Mouse (Mus musculus): Measurements from ENCODE around the gene Asic2. TPM values are rescaled to one million over a fixed set of nuclear protein-coding genes. Genes with fewer than 3 reads are reported as not detected.

Asic2 gene
- total and polyA plus RNA-seq, 2 experiments from 2014 or later: 19.8 to 60.2 TPM

- Histone ChIP-seq H3K27ac (ENCODE audit: low read depth, low read length) (no peak overlapping the region), H3K4me1 (ENCODE audit: insufficient read depth, low read length) (no peaks in the 10 kb centered on the region), H3K36me3 (ENCODE audit: insufficient read depth, low read length) (no peaks in the 10 kb centered on the region), H3K4me3 (ENCODE audit: low read depth, low read length) (no peak overlapping the region), H3K9me3 (ENCODE audit: low read length) (no peaks in the 10 kb centered on the region), H3K9ac (replicated peaks; ENCODE audit: low read length, poor library complexity, severe bottlenecking) (no peak overlapping the region), H3K4me2 (ENCODE audit: low read depth, low read length, poor library complexity, severe bottlenecking) (no peak overlapping the region), H3K27me3 (ENCODE audit: insufficient read depth, low read length) (no peaks in the 10 kb centered on the region)
- 85% methylated on average over 2 of the region's 2 CpGs for WGBS
- peak; percentile 39 for DNase-seq (ENCODE audit: low spot score)
- no peak for ATAC-seq (ENCODE audit: low FRiP score)
- TF ChIP-seq CTCF (IDR thresholded peaks at IDR 0.05): no peak
Observed at GRCm38 (mm10) chr11:81780596-81780995, 187.7 kb downstream of the Asic2 start.

DNA sequence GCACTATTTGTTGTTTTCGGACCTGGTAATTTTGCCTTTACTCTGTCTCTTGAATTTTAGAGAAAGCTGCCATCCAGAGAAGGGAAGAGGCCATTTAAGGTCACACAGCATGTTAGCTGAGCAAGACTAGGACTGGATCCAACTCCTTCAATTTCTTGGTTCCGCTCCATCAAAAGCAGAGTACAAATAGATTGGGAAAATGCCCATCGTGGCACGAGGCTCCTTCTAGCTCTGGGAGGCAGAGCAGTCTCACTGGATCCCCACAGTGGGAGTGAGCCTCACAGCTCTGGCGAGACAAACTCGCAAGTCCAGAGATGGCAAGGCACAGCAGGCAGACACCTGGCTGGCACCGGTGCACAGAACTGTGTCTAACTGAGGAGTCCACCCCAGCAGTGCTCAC, 188.4 kb downstream of the Asic2 start:
- TF ChIP-seq CTCF (IDR thresholded peaks at IDR 0.05): no peak
- Histone ChIP-seq H3K27ac (ENCODE audit: low read depth, low read length) (no peak overlapping the region), H3K4me3 (ENCODE audit: low read depth, low read length) (no peak overlapping the region), H3K4me1 (ENCODE audit: insufficient read depth, low read length) (no peaks in the 10 kb centered on the region), H3K36me3 (ENCODE audit: insufficient read depth, low read length) (no peaks in the 10 kb centered on the region), H3K4me2 (ENCODE audit: low read depth, low read length, poor library complexity, severe bottlenecking) (no peak overlapping the region), H3K9ac (replicated peaks; ENCODE audit: low read length, poor library complexity, severe bottlenecking) (no peak overlapping the region), H3K9me3 (ENCODE audit: low read length) (no peaks in the 10 kb centered on the region), H3K27me3 (ENCODE audit: insufficient read depth, low read length) (no peaks in the 10 kb centered on the region)
- ATAC-seq (ENCODE audit: low FRiP score) (no peak), DNase-seq (ENCODE audit: low spot score) (peak; percentile 62)
- WGBS: 73% methylated on average over 7 of the region's 7 CpGs

GRCm38 (mm10) chr11:81771195-81771895, 196.9 kb downstream of the Asic2 start:
- DNase-seq (ENCODE audit: low spot score): no peak
- Histone ChIP-seq H3K4me3 (ENCODE audit: low read depth, low read length) (no peak overlapping the region), H3K27ac (ENCODE audit: low read depth, low read length) (no peak overlapping the region), H3K27me3 (ENCODE audit: insufficient read depth, low read length) (no peaks in the 10 kb centered on the region), H3K4me1 (ENCODE audit: insufficient read depth, low read length) (peaks cover 4% of the 10 kb centered on the region; the same call in 1 of the 2 replicates), H3K36me3 (ENCODE audit: insufficient read depth, low read length) (no peaks in the 10 kb centered on the region), H3K9ac (replicated peaks; ENCODE audit: low read length, poor library complexity, severe bottlenecking) (no peak overlapping the region), H3K4me2 (ENCODE audit: low read depth, low read length, poor library complexity, severe bottlenecking) (no peak overlapping the region), H3K9me3 (ENCODE audit: low read length) (no peaks in the 10 kb centered on the region)
- WGBS: 16% methylated on average over 7 of the region's 7 CpGs
- ATAC-seq (ENCODE audit: low FRiP score): no peak
- no peak for TF ChIP-seq CTCF (IDR thresholded peaks at IDR 0.05)

- Histone ChIP-seq H3K4me1 (ENCODE audit: insufficient read depth, low read length) (peaks cover 4% of the 10 kb centered on the region), H3K4me3 (ENCODE audit: low read depth, low read length) (no peak overlapping the region), H3K9me3 (ENCODE audit: low read length) (no peaks in the 10 kb centered on the region), H3K27me3 (ENCODE audit: insufficient read depth, low read length) (no peaks in the 10 kb centered on the region), H3K9ac (replicated peaks; ENCODE audit: low read length, poor library complexity, severe bottlenecking) (no peak overlapping the region), H3K27ac (ENCODE audit: low read depth, low read length) (no peak overlapping the region), H3K4me2 (ENCODE audit: low read depth, low read length, poor library complexity, severe bottlenecking) (no peak overlapping the region), H3K36me3 (ENCODE audit: insufficient read depth, low read length) (no peaks in the 10 kb centered on the region)
- DNase-seq (ENCODE audit: low spot score) (no peak), ATAC-seq (ENCODE audit: low FRiP score) (no peak)
- 79% methylated on average over 5 of the region's 5 CpGs for WGBS
- peak; percentile 26 for TF ChIP-seq CTCF (IDR thresholded peaks at IDR 0.05)
Observed at GRCm38 (mm10) chr11:81769691-81770260, 198.5 kb downstream of the Asic2 start.

DNA sequence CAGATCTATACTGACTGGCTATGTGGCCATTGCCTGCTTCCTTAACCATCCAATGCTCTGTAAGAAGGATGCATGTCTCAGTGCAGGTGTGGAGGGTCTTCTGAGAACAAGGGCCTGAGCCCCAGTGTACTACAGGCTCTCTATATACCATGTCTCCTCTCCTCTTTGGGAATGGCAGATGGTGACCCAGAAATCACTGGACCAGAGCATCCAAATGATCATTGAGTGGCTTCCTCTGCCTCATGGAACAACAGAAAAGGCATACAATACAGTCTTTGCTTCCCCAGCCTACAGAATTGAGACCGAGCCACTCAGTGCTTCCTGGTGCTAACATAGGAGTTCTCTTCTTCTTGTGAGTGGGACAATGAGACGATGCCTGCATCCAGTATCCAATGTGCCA, 200.0 kb downstream of the Asic2 start:
- H3K4me2 ChIP-seq (ENCODE audit: low read depth, low read length, poor library complexity, severe bottlenecking): no peak overlapping the region
- peaks cover 4% of the 10 kb centered on the region for H3K4me1 ChIP-seq (ENCODE audit: insufficient read depth, low read length)
- no peak overlapping the region for H3K9ac ChIP-seq (replicated peaks; ENCODE audit: low read length, poor library complexity, severe bottlenecking)
- no peak for TF ChIP-seq CTCF (IDR thresholded peaks at IDR 0.05)
- ATAC-seq (ENCODE audit: low FRiP score): no peak
- no peak overlapping the region for H3K4me3 ChIP-seq (ENCODE audit: low read depth, low read length)
- no peaks in the 10 kb centered on the region for H3K9me3 ChIP-seq (ENCODE audit: low read length)
- no peaks in the 10 kb centered on the region for H3K36me3 ChIP-seq (ENCODE audit: insufficient read depth, low read length)
- no peaks in the 10 kb centered on the region for H3K27me3 ChIP-seq (ENCODE audit: insufficient read depth, low read length)
- no peak overlapping the region for H3K27ac ChIP-seq (ENCODE audit: low read depth, low read length)
- DNase-seq (ENCODE audit: low spot score): no peak
- 90% methylated on average over 2 of the region's 2 CpGs for WGBS

DNA sequence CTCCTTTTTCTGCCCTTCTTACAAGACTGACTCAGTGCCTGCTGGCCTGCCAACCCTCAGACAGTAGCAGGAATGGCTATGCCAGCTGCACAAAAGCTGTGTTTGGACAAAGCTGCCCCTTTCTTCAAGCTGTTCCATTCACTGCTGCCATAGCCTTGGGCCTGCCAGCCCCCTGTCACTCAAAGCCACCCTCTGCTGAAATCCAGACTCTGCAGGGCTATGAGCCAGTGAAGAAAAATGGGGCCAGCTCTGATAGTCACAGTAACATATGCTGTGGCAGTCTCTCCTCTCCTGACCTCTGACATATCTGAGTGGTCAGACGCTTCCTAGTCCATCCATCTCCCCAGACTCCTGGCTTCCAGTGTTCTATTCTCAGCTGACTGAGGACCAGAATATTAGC, 200.5 kb downstream of the Asic2 start:
- Histone ChIP-seq H3K4me3 (ENCODE audit: low read depth, low read length) (no peak overlapping the region), H3K27me3 (ENCODE audit: insufficient read depth, low read length) (no peaks in the 10 kb centered on the region), H3K27ac (ENCODE audit: low read depth, low read length) (no peak overlapping the region), H3K4me2 (ENCODE audit: low read depth, low read length, poor library complexity, severe bottlenecking) (no peak overlapping the region), H3K9me3 (ENCODE audit: low read length) (no peaks in the 10 kb centered on the region), H3K4me1 (ENCODE audit: insufficient read depth, low read length) (peaks cover 4% of the 10 kb centered on the region), H3K9ac (replicated peaks; ENCODE audit: low read length, poor library complexity, severe bottlenecking) (no peak overlapping the region), H3K36me3 (ENCODE audit: insufficient read depth, low read length) (no peaks in the 10 kb centered on the region)
- ATAC-seq (ENCODE audit: low FRiP score): peak; percentile 87
- WGBS: 67% methylated on average over 1 of the region's 1 CpGs
- peak; percentile 95 for DNase-seq (ENCODE audit: low spot score)
- no peak for TF ChIP-seq CTCF (IDR thresholded peaks at IDR 0.05)

Measured in midbrain, postnatal 0 days (tissue).